Mouse (Mus musculus): ENCODE measurements around the gene Slc15a1. TPM values are rescaled to one million over a fixed set of nuclear protein-coding genes. Genes with fewer than 3 reads are reported as not detected.

The Slc15a1 gene
- polyA plus RNA-seq, 1 experiment, result 0.04 TPM

DNA sequence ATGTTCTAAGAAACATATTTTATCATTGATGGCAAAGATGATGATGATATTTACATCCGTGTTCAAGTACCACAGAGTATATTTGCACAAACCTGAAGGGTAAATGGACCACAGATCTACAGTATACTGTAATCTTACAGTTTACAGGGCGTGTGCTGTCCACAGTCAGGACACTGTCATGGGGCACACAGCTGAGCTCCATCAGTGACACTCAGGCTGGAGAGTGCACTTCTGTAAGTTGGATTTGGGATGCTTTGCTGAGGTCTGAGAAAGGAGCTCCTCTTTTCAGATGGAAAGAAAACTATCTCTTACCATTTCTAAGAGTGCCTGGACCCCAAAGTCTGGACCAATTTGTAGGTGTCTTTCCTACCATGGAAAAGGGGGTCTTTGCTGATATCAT is 9.9 kb downstream of the Slc15a1 start:
- Histone ChIP-seq H3K27ac (ENCODE audit: insufficient read depth, low read length) (no peak overlapping the region), H3K4me3 (ENCODE audit: insufficient read depth, low read length) (no peak overlapping the region), H3K4me1 (ENCODE audit: control insufficient read depth, insufficient read depth, low read length) (no peaks in the 10 kb centered on the region)
- TF ChIP-seq CTCF (IDR thresholded peaks at IDR 0.05; ENCODE audit: extremely low read depth, insufficient read depth, low read length), result no peak
- TF ChIP-seq POLR2A (IDR thresholded peaks at IDR 0.05; ENCODE audit: extremely low read depth, insufficient read depth, low read length), result no peak

DNA sequence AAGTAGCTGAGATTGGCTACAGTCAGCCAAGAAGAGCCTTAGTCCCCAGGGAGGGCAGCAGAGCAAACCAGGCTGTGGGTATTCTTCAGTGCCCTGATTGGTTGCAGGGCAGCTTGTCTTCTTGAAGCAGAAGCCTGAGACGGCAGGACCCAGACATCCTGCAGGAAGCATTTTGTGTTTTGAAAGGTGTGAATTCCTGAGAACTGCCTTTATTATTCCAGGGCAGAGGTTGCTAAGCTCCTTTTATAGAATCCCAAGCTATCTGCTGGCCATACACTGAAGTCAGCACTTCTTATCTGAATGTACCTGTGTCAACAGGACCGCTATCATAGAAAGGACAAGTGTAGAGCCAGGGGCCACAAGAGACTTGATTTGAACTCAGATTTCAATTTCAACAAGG is 10.8 kb downstream of the Slc15a1 start:
- Histone ChIP-seq H3K27ac (ENCODE audit: insufficient read depth, low read length) (no peak overlapping the region), H3K4me3 (ENCODE audit: insufficient read depth, low read length) (no peak overlapping the region), H3K4me1 (ENCODE audit: control insufficient read depth, insufficient read depth, low read length) (no peaks in the 10 kb centered on the region)
- no peak for TF ChIP-seq CTCF (IDR thresholded peaks at IDR 0.05; ENCODE audit: extremely low read depth, insufficient read depth, low read length)

DNA sequence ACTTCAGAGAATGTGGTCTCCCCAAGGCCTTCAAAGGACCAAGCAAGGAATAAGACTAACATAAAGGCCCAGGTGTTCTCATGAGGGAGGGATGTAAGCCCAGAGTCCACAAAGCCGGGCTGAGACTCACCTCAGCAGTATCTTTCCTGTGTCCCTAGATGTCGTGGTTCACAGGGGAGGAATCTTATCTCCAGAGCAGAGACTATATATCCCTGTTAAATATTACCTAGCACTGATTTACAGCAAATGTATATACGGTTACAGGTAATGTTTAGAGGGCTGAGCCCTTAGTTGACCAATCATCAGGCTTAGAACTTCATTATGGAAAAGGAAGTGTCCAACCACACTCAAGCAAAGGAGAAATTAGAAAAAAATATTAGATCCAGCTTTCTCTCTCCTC is 11.3 kb downstream of the Slc15a1 start:
- Histone ChIP-seq H3K4me1 (ENCODE audit: control insufficient read depth, insufficient read depth, low read length) (no peaks in the 10 kb centered on the region), H3K27ac (ENCODE audit: insufficient read depth, low read length) (no peak overlapping the region), H3K4me3 (ENCODE audit: insufficient read depth, low read length) (no peak overlapping the region)
- TF ChIP-seq POLR2A (IDR thresholded peaks at IDR 0.05; ENCODE audit: extremely low read depth, insufficient read depth, low read length), result no peak
- TF ChIP-seq CTCF (IDR thresholded peaks at IDR 0.05; ENCODE audit: extremely low read depth, insufficient read depth, low read length), result no peak

DNA sequence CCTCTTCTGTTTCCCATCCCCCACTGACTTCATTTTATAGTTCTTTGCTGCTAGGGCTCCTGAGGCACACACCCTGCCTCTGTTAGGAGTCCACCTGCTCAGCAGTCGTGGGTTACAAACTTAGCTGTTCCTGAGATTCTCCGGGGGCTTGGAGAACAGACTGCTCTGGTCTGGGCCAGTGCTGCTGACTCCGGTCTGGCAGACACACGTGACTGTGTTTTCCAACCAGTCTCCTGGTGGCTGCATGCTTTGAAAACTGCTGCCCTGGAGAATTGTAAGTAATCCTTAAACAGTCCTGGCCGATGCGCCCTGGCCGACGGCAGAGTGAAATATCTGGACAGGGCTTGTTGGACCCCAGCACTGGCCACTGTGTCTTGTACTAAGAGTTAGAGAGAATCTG is 12.7 kb downstream of the Slc15a1 start:
- no peaks in the 10 kb centered on the region for H3K4me1 ChIP-seq (ENCODE audit: control insufficient read depth, insufficient read depth, low read length)

DNA sequence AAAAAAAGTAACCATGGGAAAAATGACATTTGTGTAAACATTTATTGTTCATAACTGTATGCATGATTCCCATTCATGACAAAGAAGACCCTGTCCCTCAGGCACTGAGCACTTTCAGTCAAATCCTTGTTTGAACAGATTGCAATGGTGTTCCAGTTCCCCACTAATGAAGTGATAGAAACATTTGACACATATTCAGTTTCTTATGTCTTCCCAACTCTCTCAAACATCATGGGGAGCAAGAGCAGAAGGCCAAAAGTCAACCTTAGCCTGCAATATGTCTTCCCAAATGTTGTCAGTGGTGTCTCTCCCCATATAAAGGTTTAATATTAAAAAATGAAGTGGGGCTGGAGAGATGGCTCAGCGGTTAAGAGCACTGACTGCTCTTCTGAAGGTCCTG is 19.3 kb downstream of the Slc15a1 start:
- TF ChIP-seq POLR2A (IDR thresholded peaks at IDR 0.05; ENCODE audit: extremely low read depth, insufficient read depth, low read length), result no peak
- no peak for TF ChIP-seq CTCF (IDR thresholded peaks at IDR 0.05; ENCODE audit: extremely low read depth, insufficient read depth, low read length)
- H3K4me1 ChIP-seq (ENCODE audit: control insufficient read depth, insufficient read depth, low read length), result no peaks in the 10 kb centered on the region
- H3K4me3 ChIP-seq (ENCODE audit: insufficient read depth, low read length), result no peak overlapping the region
- H3K27ac ChIP-seq (ENCODE audit: insufficient read depth, low read length), result no peak overlapping the region

More for the DNA sequence above, 12.7 kb downstream of the Slc15a1 start:
- TF ChIP-seq POLR2A (IDR thresholded peaks at IDR 0.05; ENCODE audit: extremely low read depth, insufficient read depth, low read length) (no peak), CTCF (IDR thresholded peaks at IDR 0.05; ENCODE audit: extremely low read depth, insufficient read depth, low read length) (no peak)
- H3K27ac ChIP-seq (ENCODE audit: insufficient read depth, low read length), result no peak overlapping the region
- no peak overlapping the region for H3K4me3 ChIP-seq (ENCODE audit: insufficient read depth, low read length)

DNA sequence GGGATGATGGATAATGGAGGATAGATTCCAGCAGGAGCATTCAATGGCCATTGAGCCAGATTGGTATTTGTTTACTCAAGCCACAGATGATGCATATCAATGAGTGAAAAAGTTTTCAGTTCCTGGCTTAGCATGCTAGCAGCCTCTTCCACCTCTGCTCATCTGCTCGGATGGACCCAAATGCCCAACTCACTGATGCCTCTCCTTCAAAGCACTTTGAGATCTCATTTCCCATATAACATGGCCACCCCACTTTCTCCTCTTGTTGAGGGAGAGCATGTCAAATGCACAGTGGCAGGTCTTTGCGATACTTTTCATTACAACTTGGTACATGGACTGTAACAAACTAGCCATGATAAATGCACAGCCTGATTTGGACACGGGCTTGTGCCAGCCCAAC is 20.6 kb downstream of the Slc15a1 start:
- no peak overlapping the region for H3K4me3 ChIP-seq (ENCODE audit: insufficient read depth, low read length)
- no peaks in the 10 kb centered on the region for H3K4me1 ChIP-seq (ENCODE audit: control insufficient read depth, insufficient read depth, low read length)
- H3K27ac ChIP-seq (ENCODE audit: insufficient read depth, low read length), result no peak overlapping the region
- TF ChIP-seq POLR2A (IDR thresholded peaks at IDR 0.05; ENCODE audit: extremely low read depth, insufficient read depth, low read length) (no peak), CTCF (IDR thresholded peaks at IDR 0.05; ENCODE audit: extremely low read depth, insufficient read depth, low read length) (no peak)

DNA sequence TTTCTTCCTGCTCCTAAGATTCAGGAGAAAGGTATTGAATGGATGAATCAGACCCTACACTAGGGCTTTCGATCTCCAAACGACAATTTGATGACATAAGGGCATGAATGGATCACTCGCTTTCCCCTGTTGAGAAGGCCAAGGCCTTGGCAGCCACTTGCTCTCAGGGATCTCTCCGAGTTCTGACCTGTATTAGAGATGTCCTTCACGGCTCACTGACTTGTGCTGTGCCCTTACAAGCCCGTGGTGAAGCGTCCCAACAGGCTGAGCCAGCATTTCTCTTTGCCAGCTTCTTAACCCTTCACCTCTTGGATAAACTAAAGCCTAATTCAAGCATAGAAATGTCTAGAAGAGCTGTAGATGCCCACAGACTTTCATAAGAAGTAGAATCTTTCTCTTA is 22.9 kb downstream of the Slc15a1 start:
- H3K4me1 ChIP-seq (ENCODE audit: control insufficient read depth, insufficient read depth, low read length), result no peaks in the 10 kb centered on the region
- H3K4me3 ChIP-seq (ENCODE audit: insufficient read depth, low read length), result no peak overlapping the region
- H3K27ac ChIP-seq (ENCODE audit: insufficient read depth, low read length), result no peak overlapping the region
- no peak for TF ChIP-seq POLR2A (IDR thresholded peaks at IDR 0.05; ENCODE audit: extremely low read depth, insufficient read depth, low read length)
- no peak for TF ChIP-seq CTCF (IDR thresholded peaks at IDR 0.05; ENCODE audit: extremely low read depth, insufficient read depth, low read length)

DNA sequence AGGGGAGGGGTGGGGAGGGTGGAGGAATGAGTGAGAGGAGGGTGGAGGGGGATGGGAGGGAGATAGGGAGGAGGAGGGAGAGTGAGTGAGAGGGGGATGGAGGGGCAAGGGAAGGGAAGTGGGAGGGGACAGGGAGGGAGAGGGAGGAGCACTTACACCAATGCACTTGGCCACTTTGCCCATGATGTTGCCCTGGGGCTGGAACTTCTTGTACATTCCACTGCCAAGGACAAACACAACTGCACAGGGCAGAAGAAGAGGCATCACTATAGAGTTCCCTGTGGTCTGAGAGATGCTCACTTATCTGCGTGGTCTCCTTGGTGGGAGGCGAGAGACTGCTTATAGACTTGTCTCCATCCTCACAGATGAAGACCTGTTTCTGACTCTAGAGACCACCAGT is 23.5 kb downstream of the Slc15a1 start:
- Histone ChIP-seq H3K4me3 (ENCODE audit: insufficient read depth, low read length) (no peak overlapping the region), H3K4me1 (ENCODE audit: control insufficient read depth, insufficient read depth, low read length) (no peaks in the 10 kb centered on the region), H3K27ac (ENCODE audit: insufficient read depth, low read length) (no peak overlapping the region)
- TF ChIP-seq CTCF (IDR thresholded peaks at IDR 0.05; ENCODE audit: extremely low read depth, insufficient read depth, low read length) (no peak), POLR2A (IDR thresholded peaks at IDR 0.05; ENCODE audit: extremely low read depth, insufficient read depth, low read length) (no peak)

DNA sequence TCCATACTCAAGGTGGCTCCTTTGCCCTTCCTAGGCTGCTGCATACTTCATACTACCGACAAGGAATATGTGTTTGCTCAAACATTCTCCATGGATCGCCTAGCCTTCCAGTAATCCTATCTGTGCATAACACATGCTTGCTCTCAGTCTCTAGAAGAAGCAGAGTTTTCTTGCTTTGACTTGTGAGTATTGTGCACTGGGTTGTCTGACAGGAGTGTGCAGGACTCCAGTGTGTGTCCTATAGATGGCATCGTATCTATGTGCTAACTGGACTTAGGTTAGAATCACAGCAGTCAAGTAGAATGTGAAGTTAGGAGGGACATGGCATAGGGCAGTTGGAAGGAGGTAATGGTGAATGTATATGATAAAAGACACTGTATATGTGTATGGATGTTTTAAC is 26.0 kb downstream of the Slc15a1 start:
- H3K27ac ChIP-seq (ENCODE audit: insufficient read depth, low read length), result no peak overlapping the region
- H3K4me3 ChIP-seq (ENCODE audit: insufficient read depth, low read length), result no peak overlapping the region
- H3K4me1 ChIP-seq (ENCODE audit: control insufficient read depth, insufficient read depth, low read length), result no peaks in the 10 kb centered on the region
- TF ChIP-seq CTCF (IDR thresholded peaks at IDR 0.05; ENCODE audit: extremely low read depth, insufficient read depth, low read length), result no peak
- no peak for TF ChIP-seq POLR2A (IDR thresholded peaks at IDR 0.05; ENCODE audit: extremely low read depth, insufficient read depth, low read length)

DNA sequence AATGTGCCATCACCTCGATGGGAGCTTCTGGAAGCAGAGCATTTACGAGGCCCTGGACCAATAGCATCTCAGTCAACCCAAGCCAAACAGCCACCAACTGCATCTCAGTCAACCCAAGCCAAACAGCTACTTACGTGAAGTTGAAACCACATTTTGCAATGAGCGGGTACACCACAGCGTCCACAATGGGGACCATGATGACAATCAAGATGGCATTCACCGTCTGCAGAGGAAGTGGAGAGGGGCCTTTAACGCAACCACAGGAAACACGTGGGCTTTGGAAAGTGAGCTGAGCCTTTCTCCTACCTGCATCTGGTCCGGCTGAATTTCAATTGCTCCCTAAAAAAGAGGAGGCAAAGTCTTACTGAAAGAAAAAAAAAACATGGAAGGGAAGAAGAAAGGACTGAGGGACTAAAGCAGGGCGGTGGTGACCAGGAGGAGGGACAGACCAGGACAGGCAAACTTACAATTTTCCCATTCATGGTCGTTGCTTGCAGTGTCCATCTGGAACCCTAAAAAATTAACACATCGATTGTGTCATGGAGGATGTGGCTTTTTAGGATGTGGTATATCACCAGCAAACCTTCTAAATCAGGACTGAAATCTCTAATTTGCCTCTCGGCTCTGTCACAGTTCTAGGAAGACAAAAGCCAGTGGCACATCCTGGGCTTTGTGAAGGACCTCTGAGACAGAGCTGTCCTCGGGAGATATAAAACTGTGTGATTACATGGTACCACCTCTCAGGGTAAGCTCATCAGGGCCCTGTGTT is 26.9 kb downstream of the Slc15a1 start:
- Histone ChIP-seq H3K4me3 (ENCODE audit: insufficient read depth, low read length) (no peak overlapping the region), H3K4me1 (ENCODE audit: control insufficient read depth, insufficient read depth, low read length) (no peaks in the 10 kb centered on the region), H3K27ac (ENCODE audit: insufficient read depth, low read length) (no peak overlapping the region)
- TF ChIP-seq POLR2A (IDR thresholded peaks at IDR 0.05; ENCODE audit: extremely low read depth, insufficient read depth, low read length) (no peak), CTCF (IDR thresholded peaks at IDR 0.05; ENCODE audit: extremely low read depth, insufficient read depth, low read length) (no peak)
